Mouse (Mus musculus): ENCODE measurements at regions not wholly inside any gene's neighbourhood (a gene's known extent, or its start where the extent isn't known, plus 50 kb on each side); places are given as distances from the start of the nearest gene placed in this dataset.

DNA sequence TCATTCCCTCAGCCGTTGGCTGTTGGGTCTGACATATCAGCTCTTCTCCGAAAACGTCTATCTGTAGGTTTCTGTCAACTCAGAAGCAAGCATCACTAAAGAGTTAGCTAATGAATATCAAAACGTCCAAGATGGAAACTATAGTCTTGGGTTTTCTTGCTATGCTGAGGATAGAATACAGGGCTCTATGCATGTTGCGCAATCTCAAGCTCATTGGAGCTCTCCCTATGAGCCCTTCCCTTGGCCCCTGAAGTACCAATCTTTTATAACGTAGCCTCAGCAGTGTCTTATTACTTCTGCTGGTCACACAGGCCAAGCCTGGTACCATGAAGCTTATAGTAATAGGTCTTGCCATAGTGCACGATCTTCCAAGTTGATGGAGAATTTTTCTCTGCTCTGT is 122.1 kb upstream of the 4930412O13Rik start:
- H3K4me2 ChIP-seq (ENCODE audit: low read length): no peak overlapping the region
- H3K9ac ChIP-seq (ENCODE audit: low read length): no peak overlapping the region
- no peak overlapping the region for H3K27ac ChIP-seq (ENCODE audit: low read depth, low read length)
- H3K4me3 ChIP-seq (ENCODE audit: low read depth, low read length): no peak overlapping the region
- ATAC-seq (no peak), DNase-seq (ENCODE audit: low spot score) (no peak)
- no peaks in the 10 kb centered on the region for H3K27me3 ChIP-seq (replicated peaks; ENCODE audit: control insufficient read depth, insufficient read depth, low read length)
- H3K4me1 ChIP-seq (ENCODE audit: control insufficient read depth, insufficient read depth, low read length): no peaks in the 10 kb centered on the region
- H3K36me3 ChIP-seq (ENCODE audit: control insufficient read depth, insufficient read depth, low read length): no peaks in the 10 kb centered on the region
- 90% methylated on average over 7 of the region's 7 CpGs for WGBS
- H3K9me3 ChIP-seq (replicated peaks; ENCODE audit: control insufficient read depth, low read length): no peaks in the 10 kb centered on the region

DNA sequence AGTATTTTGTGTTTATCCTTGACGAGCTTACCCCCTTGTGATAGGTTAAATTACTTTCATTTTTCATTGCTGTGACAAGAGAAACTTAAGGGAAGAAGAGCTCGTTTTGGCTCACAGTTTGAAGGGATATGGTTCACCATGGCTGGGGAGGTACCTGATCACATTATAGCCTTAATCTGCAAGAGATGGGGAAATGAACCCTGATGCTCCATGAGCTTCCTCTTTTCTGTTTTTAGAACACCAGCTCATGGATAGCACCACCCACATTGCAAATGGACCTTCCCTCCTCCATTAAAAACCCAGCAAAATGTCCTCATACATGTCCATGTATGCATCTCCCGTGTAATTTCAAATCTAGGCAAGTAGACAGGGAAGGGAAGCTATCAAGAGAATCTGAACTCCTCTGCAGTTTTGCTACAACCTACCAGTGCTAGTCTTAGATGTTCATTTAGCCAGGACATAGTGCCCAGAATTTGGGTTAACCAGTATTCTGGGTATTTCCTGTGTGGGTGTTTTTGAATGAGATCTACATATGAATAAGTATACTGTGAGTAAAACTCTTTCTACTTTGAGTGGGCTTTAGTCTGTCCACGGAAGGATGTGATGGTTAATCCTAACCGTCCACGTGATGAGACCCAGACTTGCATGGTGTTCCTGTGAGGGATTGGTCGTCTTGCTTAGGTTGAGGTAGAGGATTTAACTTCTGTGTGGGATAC is 121.5 kb upstream of the 4930412O13Rik start:
- H3K36me3 ChIP-seq (ENCODE audit: control insufficient read depth, insufficient read depth, low read length): no peaks in the 10 kb centered on the region
- no peak overlapping the region for H3K9ac ChIP-seq (ENCODE audit: low read length)
- WGBS: 80% methylated on average over 7 of the region's 7 CpGs
- no peak overlapping the region for H3K27ac ChIP-seq (ENCODE audit: low read depth, low read length)
- ATAC-seq: no peak
- no peaks in the 10 kb centered on the region for H3K9me3 ChIP-seq (replicated peaks; ENCODE audit: control insufficient read depth, low read length)
- no peak overlapping the region for H3K4me2 ChIP-seq (ENCODE audit: low read length)
- H3K4me3 ChIP-seq (ENCODE audit: low read depth, low read length): no peak overlapping the region
- H3K27me3 ChIP-seq (replicated peaks; ENCODE audit: control insufficient read depth, insufficient read depth, low read length): no peaks in the 10 kb centered on the region
- no peaks in the 10 kb centered on the region for H3K4me1 ChIP-seq (ENCODE audit: control insufficient read depth, insufficient read depth, low read length)
- no peak for DNase-seq (ENCODE audit: low spot score)

DNA sequence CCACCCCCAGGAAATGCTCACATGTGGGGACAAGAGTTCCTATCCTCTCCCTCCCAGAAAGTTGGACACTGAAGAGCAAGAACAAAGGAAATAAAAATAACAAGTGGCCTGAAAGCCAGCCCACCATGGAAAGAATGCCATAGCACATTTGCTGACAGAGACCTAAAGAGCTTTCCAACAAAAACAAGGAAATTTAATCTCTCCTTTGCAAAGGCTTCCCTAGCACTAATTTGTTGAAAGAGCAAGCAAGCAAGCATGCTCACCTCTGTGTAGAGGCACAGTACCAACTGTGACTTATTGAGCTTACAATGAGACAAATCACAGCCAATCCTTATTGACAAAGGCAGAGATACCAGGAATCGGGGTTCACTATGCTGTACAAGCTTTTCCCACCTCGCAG is 100.9 kb upstream of the 4930412O13Rik start:
- no peak overlapping the region for H3K27ac ChIP-seq (ENCODE audit: low read depth, low read length)
- H3K9ac ChIP-seq (ENCODE audit: low read length): no peak overlapping the region
- H3K4me1 ChIP-seq (ENCODE audit: control insufficient read depth, insufficient read depth, low read length): no peaks in the 10 kb centered on the region
- no peaks in the 10 kb centered on the region for H3K27me3 ChIP-seq (replicated peaks; ENCODE audit: control insufficient read depth, insufficient read depth, low read length)
- H3K4me2 ChIP-seq (ENCODE audit: low read length): no peak overlapping the region
- no peaks in the 10 kb centered on the region for H3K36me3 ChIP-seq (ENCODE audit: control insufficient read depth, insufficient read depth, low read length)
- DNase-seq (ENCODE audit: low spot score): no peak
- ATAC-seq: no peak
- WGBS: 63% methylated on average over 2 of the region's 2 CpGs
- H3K9me3 ChIP-seq (replicated peaks; ENCODE audit: control insufficient read depth, low read length): no peaks in the 10 kb centered on the region
- H3K4me3 ChIP-seq (ENCODE audit: low read depth, low read length): no peak overlapping the region

DNA sequence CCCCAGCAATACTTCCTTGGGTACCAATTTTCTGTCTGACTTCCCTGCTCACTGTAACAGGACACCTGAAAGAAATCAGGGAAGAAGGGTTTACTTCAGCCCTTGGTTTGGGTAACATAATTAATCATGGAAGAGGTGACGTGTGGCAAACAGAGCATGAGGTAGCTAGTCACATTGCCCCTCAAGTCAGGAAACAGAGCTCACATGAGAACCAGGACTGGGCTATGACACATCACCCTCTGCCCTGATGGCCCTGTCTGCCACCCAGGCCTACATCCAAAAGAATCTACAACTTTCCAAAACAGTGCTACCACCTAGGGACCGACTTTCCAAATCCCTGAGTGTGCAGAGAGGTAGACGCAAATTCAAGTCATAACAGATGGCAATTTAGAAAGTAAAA is 98.4 kb upstream of the 4930412O13Rik start:
- Histone ChIP-seq H3K4me2 (ENCODE audit: low read length) (no peak overlapping the region), H3K4me1 (ENCODE audit: control insufficient read depth, insufficient read depth, low read length) (no peaks in the 10 kb centered on the region), H3K27ac (ENCODE audit: low read depth, low read length) (no peak overlapping the region), H3K36me3 (ENCODE audit: control insufficient read depth, insufficient read depth, low read length) (no peaks in the 10 kb centered on the region), H3K9me3 (replicated peaks; ENCODE audit: control insufficient read depth, low read length) (no peaks in the 10 kb centered on the region), H3K9ac (ENCODE audit: low read length) (no peak overlapping the region), H3K4me3 (ENCODE audit: low read depth, low read length) (no peak overlapping the region), H3K27me3 (replicated peaks; ENCODE audit: control insufficient read depth, insufficient read depth, low read length) (no peaks in the 10 kb centered on the region)
- ATAC-seq (no peak), DNase-seq (ENCODE audit: low spot score) (no peak)
- 79% methylated on average over 3 of the region's 3 CpGs for WGBS

DNA sequence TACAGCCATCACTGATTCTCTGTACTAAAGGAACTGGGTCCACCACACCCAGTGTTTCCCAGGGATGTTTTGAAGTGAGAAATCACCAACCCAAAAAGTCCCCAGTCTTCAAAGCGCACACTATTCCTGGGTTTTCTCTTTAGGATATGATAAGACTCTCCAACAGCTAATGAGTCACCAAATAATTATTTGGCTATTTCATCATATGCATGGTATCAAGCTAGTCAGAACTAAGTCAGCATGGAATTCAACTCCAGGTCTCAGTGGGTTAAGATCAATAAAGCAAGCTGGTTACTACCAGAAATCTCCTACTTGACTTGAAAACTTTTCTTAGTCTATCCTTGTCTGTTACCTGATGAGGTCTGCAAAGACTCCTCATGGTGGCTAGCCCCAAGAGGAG is 89.1 kb upstream of the 4930412O13Rik start:
- H3K36me3 ChIP-seq (ENCODE audit: control insufficient read depth, insufficient read depth, low read length): no peaks in the 10 kb centered on the region
- H3K9ac ChIP-seq (ENCODE audit: low read length): no peak overlapping the region
- no peaks in the 10 kb centered on the region for H3K9me3 ChIP-seq (replicated peaks; ENCODE audit: control insufficient read depth, low read length)
- ATAC-seq (no peak), DNase-seq (ENCODE audit: low spot score) (no peak)
- no peak overlapping the region for H3K27ac ChIP-seq (ENCODE audit: low read depth, low read length)
- no peaks in the 10 kb centered on the region for H3K4me1 ChIP-seq (ENCODE audit: control insufficient read depth, insufficient read depth, low read length)
- 95% methylated on average over 1 of the region's 1 CpGs for WGBS
- no peak overlapping the region for H3K4me2 ChIP-seq (ENCODE audit: low read length)
- H3K4me3 ChIP-seq (ENCODE audit: low read depth, low read length): no peak overlapping the region
- H3K27me3 ChIP-seq (replicated peaks; ENCODE audit: control insufficient read depth, insufficient read depth, low read length): no peaks in the 10 kb centered on the region

DNA sequence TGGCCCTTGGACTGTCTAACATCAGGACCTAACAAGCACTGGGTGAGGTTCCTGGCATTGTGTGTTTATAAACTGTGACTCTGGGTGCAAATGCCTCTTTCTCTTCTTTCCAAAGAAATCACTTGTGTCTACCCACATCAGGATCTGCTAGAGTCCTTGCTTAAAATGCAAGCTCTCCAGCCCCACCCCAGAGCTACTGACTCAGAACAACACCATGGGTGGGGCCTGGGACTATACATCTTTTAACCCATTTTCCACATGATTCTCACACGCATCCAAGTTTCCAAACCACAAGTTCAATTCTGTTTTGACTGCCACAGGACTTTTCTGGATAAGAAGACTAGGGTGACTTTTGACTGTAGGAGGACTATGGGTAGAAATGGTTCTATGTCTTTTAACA is 88.7 kb upstream of the 4930412O13Rik start:
- DNase-seq (ENCODE audit: low spot score) (no peak), ATAC-seq (no peak)
- no peaks in the 10 kb centered on the region for H3K36me3 ChIP-seq (ENCODE audit: control insufficient read depth, insufficient read depth, low read length)
- H3K27ac ChIP-seq (ENCODE audit: low read depth, low read length): no peak overlapping the region
- no peak overlapping the region for H3K4me2 ChIP-seq (ENCODE audit: low read length)
- no peak overlapping the region for H3K4me3 ChIP-seq (ENCODE audit: low read depth, low read length)
- H3K9me3 ChIP-seq (replicated peaks; ENCODE audit: control insufficient read depth, low read length): no peaks in the 10 kb centered on the region
- H3K4me1 ChIP-seq (ENCODE audit: control insufficient read depth, insufficient read depth, low read length): no peaks in the 10 kb centered on the region
- WGBS: 91% methylated on average over 1 of the region's 1 CpGs
- H3K9ac ChIP-seq (ENCODE audit: low read length): no peak overlapping the region
- H3K27me3 ChIP-seq (replicated peaks; ENCODE audit: control insufficient read depth, insufficient read depth, low read length): no peaks in the 10 kb centered on the region

DNA sequence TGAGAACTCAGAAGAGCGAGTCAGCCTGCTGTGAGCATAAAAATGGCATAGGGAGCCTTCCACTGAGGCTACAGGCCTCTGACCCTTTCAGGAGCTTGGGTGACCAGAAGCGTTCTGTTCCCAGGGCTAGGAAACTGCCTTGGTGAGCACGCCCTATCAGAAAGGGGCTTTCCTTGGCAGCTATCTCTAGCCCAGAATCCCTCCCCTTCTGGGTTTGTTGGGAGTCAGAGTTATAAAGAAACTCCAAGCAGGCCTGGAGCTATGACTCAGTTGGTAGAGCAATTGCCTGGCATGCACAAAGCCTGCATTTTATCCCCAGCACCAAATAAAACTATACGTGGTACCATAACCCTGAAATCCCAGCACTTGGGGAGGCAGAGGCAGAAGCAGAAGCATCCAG is 85.7 kb upstream of the 4930412O13Rik start:
- Histone ChIP-seq H3K9me3 (replicated peaks; ENCODE audit: control insufficient read depth, low read length) (no peaks in the 10 kb centered on the region), H3K27ac (ENCODE audit: low read depth, low read length) (no peak overlapping the region), H3K9ac (ENCODE audit: low read length) (no peak overlapping the region), H3K27me3 (replicated peaks; ENCODE audit: control insufficient read depth, insufficient read depth, low read length) (no peaks in the 10 kb centered on the region), H3K36me3 (ENCODE audit: control insufficient read depth, insufficient read depth, low read length) (no peaks in the 10 kb centered on the region), H3K4me3 (ENCODE audit: low read depth, low read length) (no peak overlapping the region), H3K4me2 (ENCODE audit: low read length) (no peak overlapping the region), H3K4me1 (ENCODE audit: control insufficient read depth, insufficient read depth, low read length) (no peaks in the 10 kb centered on the region)
- no peak for ATAC-seq
- DNase-seq (ENCODE audit: low spot score): no peak
- WGBS: 77% methylated on average over 4 of the region's 4 CpGs

DNA sequence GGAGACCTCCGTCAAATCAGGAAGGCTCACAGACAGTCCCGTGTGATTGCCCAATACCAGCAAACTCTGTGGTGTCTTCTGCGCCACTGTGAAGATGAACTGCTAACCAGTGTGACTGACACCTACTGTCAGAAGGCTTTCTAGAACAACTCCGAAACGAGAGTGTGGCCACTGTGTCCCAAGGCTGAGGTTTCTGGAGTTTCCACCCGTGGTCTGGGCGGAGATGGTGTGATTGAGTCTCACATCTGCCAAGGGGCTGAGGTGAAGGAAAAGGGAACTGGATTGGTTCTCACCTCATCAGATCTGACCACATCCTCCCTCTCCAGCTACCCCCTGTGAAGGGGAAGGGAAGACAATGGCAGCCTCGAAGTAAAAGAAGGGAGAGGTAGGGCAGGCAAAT is 79.6 kb upstream of the 4930412O13Rik start:
- Histone ChIP-seq H3K9me3 (replicated peaks; ENCODE audit: control insufficient read depth, low read length) (no peaks in the 10 kb centered on the region), H3K27me3 (replicated peaks; ENCODE audit: control insufficient read depth, insufficient read depth, low read length) (no peaks in the 10 kb centered on the region)

DNA sequence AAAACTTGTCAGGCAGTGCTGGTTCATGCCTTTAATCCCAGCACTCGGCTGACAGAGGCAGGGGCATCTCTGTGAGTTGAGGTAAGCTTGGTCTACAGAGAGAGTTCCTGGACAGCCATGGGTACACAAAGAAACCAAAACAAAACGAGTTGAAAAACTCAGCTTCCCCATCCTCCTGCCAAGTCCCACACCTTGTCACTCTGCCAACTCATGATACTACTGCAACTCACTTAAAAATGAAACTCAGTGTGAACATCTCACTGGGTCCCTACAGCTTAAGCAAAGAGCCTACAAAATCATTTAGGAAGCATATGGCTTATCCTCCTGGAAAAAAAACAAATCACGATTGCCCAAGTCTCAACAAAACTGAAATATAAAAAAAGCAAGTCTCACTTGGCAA is 76.7 kb upstream of the 4930412O13Rik start:
- Histone ChIP-seq H3K4me1 (ENCODE audit: control insufficient read depth, insufficient read depth, low read length) (no peaks in the 10 kb centered on the region), H3K27me3 (replicated peaks; ENCODE audit: control insufficient read depth, insufficient read depth, low read length) (no peaks in the 10 kb centered on the region), H3K4me3 (ENCODE audit: low read depth, low read length) (no peak overlapping the region), H3K9me3 (replicated peaks; ENCODE audit: control insufficient read depth, low read length) (no peaks in the 10 kb centered on the region), H3K4me2 (ENCODE audit: low read length) (no peak overlapping the region), H3K27ac (ENCODE audit: low read depth, low read length) (no peak overlapping the region), H3K36me3 (ENCODE audit: control insufficient read depth, insufficient read depth, low read length) (no peaks in the 10 kb centered on the region), H3K9ac (ENCODE audit: low read length) (no peak overlapping the region)
- DNase-seq (ENCODE audit: low spot score): no peak
- no peak for ATAC-seq
- 72% methylated on average over 3 of the region's 3 CpGs for WGBS

More for the DNA sequence above, 79.6 kb upstream of the 4930412O13Rik start:
- Histone ChIP-seq H3K9ac (ENCODE audit: low read length) (no peak overlapping the region), H3K4me3 (ENCODE audit: low read depth, low read length) (no peak overlapping the region), H3K27ac (ENCODE audit: low read depth, low read length) (no peak overlapping the region), H3K4me2 (ENCODE audit: low read length) (no peak overlapping the region), H3K4me1 (ENCODE audit: control insufficient read depth, insufficient read depth, low read length) (no peaks in the 10 kb centered on the region), H3K36me3 (ENCODE audit: control insufficient read depth, insufficient read depth, low read length) (no peaks in the 10 kb centered on the region)
- DNase-seq (ENCODE audit: low spot score): no peak
- WGBS: 81% methylated on average over 8 of the region's 8 CpGs
- no peak for ATAC-seq
